Mouse (Mus musculus): ENCODE results near the gene Atg10. TPM values are rescaled to one million over a fixed set of nuclear protein-coding genes. Genes with fewer than 3 reads are reported as not detected.

Atg10 gene
- polyA plus RNA-seq, 1 experiment = 9.5 TPM

DNA sequence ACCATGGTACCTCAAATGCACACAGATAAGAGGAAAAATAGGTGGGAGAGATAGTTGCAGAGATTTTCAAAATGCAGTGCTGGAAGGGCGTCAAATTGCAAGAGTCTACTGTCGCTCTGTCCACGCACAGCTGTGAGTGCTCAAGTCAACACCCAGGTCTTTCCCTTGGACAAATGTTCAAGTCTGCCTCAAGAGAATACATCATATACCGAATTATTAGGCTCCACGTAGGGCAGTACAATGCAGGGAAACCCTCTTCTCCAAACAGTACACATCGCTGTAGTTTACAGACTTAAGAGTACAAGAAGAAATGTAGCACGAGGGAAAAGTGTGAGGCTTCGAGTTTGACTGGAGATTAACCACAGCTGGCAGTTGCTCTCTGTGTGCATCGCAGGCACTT, 200.3 kb downstream of the Atg10 start:
- DNase-seq (ENCODE audit: low spot score) = no peak

GRCm38 (mm10) chr13:91011851-91012250, 211.9 kb downstream of the Atg10 start:
- DNase-seq (ENCODE audit: low spot score) = no peak

GRCm38 (mm10) chr13:90995034-90995629, 228.6 kb downstream of the Atg10 start:
- no peak for DNase-seq (ENCODE audit: low spot score)

GRCm38 (mm10) chr13:90993602-90994001, 230.2 kb downstream of the Atg10 start:
- DNase-seq (ENCODE audit: low spot score) = no peak

DNA sequence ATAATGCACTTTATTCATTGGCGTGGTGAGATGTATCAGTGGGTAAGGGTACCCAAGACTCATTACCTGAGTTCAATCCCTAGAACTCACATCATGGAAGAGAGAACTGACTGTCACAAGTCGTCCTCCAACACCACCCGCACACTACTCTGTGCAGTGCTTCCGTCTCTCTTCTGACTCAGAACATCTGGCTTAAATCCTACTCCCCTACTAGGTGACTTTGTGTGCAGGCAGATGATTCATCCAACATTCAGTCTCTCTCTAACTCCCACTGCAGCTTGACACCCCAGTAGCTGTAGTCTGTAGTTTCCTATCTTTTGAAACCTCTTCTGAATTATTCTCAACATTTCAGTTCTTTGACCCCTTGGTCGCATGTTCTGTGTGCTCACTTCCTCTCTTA, 230.8 kb downstream of the Atg10 start:
- DNase-seq (ENCODE audit: low spot score) = no peak

- no peak for DNase-seq (ENCODE audit: low spot score)
Measured at GRCm38 (mm10) chr13:90988226-90988625, 235.5 kb downstream of the Atg10 start.

DNA sequence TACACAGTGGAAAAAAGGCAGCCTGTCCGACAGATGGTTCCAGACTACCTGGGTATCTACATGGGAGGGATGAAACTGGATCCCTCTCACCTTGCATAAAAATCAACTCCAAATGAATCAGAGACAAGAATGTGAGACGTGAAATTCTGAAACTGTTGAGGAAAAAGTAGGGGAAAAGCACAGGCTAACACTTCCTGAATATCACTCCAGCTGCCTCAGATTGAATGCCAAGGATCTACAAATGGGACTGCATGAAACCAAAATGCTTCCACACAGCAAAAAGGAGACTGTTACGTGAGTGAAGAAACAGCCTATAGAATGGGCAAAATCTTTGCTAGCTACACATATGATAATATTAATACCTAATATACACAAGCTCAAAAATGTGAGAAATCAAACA, 238.4 kb downstream of the Atg10 start:
- no peak for DNase-seq (ENCODE audit: low spot score)

DNA sequence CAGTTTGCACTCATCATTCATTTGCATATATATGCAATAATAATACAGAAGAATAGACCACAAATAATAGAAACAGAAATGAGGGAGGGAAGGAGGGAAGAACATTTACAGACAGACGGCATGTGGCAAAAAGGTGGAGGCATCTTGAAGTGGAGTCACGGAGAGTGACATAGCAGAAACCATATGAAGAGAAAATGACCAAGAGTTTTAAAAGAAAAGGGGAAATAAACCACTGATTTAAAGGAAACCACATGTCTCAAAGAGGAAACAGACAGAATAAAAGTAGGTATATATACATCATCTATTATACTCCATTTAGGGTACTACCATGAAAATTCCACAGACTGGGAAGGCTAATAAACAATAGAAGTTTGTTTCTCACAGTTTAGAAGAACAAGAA, 239.7 kb downstream of the Atg10 start:
- DNase-seq (ENCODE audit: low spot score) = no peak

DNA sequence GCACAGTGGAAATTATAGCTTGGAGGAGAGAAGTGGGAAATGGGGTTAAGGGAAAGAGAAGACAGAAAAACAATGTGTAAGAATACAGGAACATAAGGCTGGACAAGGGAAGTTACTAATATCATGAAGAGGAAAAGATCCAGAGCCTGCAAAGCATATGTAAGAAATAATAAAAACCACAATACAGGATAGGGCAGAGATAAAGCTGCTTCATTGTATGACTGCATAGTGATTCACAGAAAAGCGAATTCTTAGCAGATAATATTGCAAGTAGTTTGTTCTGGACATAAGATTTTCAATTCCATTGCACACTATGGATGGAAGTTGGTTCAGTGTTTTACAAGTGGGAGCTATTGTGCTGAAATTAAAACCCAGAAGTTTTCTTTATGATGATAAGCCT, 242.0 kb downstream of the Atg10 start:
- no peak for DNase-seq (ENCODE audit: low spot score)

DNA sequence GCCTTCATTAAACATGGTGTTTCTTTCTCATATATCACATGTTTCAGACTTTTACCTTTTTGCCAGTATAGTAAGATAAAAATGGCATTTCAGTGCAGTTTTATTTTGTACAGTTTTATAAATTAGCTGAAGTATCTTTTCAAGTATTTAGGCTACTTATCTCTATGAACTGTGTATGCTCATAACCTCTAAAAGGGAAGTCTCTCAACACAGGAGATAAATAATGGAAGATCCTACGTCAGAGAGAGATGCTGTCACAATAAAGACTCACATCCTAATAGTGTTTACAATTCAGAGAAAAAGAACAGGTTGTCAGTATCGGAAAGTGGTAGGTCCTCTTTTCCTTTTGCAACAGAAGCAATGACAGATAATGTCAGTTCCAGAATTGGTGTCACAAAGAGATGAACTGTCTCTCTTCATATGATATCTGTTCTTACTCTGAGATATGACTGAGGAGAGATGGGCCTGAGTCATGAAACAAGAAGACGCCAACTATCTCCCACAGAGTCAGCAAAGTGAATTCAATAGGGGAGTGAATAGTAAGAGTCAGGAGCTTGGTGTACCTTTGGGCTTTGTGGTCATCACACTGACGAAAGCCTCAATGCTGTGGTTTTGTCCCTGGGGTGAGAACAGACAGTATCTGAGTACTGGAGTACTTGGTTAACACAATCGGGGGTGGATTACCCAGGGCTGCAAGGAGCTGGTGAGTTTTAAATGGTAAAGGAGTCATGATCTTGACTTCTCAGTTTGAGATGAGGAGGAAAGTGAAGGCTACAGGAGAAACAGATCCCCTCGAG, 242.7 kb downstream of the Atg10 start:
- no peak for DNase-seq (ENCODE audit: low spot score)

- no peak for DNase-seq (ENCODE audit: low spot score)
Measured at GRCm38 (mm10) chr13:90977057-90977456, 246.7 kb downstream of the Atg10 start.

DNA sequence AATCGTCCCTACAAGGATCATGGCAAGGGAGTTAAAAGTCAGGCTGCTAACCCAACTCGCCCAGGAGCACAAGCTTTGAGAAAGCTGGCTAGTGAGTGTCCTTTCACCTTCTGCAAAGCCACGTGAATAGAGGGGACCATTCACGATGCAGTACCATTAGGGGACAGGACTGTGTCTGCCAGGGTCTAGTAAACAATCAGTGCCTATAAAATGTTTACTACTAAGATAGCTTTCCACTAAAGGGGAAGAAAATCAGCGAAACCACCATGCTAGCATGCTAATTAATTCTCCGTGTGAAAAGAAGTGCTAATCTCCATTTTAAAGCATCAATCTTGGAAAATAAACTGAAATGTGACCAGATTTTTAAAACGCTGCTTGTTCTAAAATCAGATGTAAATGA, 250.4 kb downstream of the Atg10 start:
- DNase-seq (ENCODE audit: low spot score) = no peak

- no peak for DNase-seq (ENCODE audit: low spot score)
Measured at GRCm38 (mm10) chr13:90970259-90971017, 253.3 kb downstream of the Atg10 start.

- no peak for DNase-seq (ENCODE audit: low spot score)
Measured at GRCm38 (mm10) chr13:90968940-90969339, 254.8 kb downstream of the Atg10 start.

DNA sequence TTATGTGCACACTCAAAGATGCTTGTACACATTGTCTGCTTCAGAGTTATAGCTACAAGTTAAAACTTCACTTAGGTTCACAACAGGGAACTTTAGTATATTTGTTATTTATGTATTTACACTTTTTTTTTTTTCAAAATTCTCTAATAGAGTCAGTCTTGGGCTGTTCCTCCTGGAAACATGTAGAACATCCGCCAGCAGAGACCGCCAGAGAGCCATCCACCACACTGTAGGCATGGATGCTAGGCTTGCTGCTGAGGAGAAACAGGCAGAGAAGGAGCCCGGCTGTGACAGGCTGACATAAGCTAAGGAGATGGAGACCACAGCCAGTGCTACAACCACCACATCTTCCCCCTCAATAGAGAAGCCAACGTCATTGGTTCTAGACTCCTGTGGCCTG, 256.3 kb downstream of the Atg10 start:
- peak; percentile 47 for DNase-seq (ENCODE audit: low spot score)

DNA sequence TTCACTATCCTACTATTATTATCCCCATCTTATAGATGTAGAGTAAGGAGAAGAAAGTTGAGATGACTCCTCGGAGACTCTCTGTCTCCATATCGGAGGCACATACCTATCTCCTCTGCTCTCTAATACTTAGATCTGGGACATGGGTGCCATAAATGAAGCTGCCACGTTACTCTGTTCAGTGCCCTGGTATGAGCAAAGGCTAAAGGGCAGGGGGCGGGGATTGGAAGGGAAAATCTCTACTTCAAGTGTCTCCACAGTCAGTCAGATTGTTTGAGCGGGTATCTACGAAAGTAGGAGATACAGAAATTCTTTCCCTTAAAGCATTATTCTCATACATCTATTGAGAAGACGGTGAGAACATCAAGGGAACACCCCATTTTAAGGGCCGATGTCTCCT, 257.8 kb downstream of the Atg10 start:
- no peak for DNase-seq (ENCODE audit: low spot score)

DNA sequence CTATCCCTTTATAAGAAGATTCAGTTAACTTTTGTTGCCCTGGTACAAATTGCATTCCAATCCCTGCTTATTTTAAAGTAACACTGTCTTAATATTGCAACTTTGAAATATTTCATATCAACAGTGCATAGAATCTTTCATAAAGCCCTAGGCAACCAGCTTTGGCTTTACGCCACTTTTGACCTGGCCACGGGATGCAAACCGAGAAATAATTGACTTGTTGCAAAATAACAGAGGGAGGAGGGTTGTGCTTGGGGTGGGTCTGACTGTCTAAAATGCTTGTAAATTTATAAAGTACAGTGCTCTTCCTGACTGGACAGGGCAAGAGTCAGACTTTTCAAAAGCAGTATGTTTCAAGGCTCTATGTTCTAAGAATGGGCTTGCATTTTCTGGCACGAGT, 259.3 kb downstream of the Atg10 start:
- no peak for DNase-seq (ENCODE audit: low spot score)

- DNase-seq (ENCODE audit: low spot score) = no peak
Measured at GRCm38 (mm10) chr13:90962836-90963760, 260.7 kb downstream of the Atg10 start.

DNA sequence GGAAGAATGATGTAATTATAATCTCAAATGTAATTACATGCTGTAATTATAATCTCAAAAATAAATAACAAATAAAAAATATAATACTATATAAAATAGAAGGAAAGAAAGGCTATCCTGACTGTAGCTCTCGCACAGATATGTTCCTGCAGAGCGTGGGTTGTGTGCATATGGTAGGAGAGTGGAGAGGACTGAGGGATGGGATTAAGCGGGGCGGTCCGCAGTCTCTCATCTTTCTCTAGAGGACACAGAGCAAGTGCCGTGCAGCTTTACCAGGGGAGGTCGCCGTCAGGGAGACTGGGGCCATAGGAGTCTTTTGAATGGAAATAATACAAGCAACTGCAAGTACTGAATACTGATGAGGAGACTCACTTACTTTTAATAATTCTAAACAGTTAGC, 263.2 kb downstream of the Atg10 start:
- DNase-seq (ENCODE audit: low spot score) = no peak

GRCm38 (mm10) chr13:90958894-90959293, 264.9 kb downstream of the Atg10 start:
- DNase-seq (ENCODE audit: low spot score) = no peak

DNA sequence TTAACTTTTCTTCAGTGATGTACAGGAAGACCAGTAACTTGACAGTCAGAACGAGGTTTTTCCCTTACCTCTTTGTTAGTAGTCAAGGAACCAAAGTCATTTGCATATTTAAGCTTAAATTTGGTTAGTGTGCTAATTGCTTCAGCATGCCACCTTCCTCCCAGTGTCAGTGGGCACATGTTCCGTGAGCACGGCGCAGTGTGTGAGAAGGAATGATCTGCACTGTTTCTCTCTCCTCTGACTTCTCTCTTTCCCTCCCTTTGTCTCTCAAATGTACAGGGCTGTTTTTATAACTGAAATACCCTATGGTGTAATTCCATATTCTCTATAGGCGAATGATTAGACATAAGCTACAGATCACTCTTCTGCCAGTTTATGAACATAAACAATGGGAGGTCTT, 284.2 kb downstream of the Atg10 start:
- DNase-seq (ENCODE audit: low spot score) = no peak

DNA sequence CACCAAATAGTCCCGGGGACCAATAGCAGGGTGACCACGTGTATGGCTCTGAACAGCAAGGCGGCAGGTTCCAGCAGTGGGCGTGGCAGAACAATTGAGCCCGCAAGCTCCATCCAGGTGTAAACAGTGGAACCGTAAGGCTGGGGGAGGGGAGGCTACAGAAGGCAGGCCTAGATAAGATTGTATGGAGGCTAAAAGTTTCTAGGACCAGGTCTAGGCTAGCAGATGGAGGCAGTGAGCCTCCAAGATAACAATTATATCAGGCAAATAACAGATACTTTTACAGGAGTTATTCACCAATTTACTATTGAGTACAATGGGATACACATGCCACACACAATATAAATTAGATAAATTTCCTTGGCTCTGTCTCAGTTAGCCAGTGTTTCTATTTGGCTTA, 284.6 kb downstream of the Atg10 start:
- DNase-seq (ENCODE audit: low spot score) = no peak

Data from urinary bladder, adult 2 months (tissue).